Mouse (Mus musculus): ENCODE data around the gene Gm10447. TPM values are rescaled to one million over a fixed set of nuclear protein-coding genes. Genes with fewer than 3 reads are reported as not detected.

The Gm10447 gene
- polyA plus RNA-seq, 1 experiment, result not detected

DNA sequence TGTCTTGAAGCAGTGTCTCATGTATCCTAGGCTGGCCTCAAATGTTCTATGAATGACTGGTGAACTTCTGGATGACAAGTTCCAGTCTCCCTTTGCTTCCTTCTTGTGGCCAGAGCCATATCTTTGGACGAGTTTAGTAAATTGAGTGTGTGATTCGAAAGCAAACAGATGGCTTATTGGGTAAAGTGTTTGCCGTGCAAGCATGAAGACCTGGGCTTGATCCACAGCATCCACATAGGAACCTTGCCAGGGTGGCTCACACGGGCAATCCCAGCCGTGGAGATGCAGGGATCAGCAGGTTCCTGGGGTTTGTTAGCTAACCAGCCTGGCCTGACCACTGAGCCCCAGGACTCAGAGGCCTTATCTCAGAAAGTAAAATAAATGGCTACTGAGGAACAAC lies 3.9 kb downstream of the Gm10447 start:
- Histone ChIP-seq H3K4me1 (ENCODE audit: control insufficient read depth, insufficient read depth, insufficient read length, low read length) (peaks cover 35% of the 10 kb centered on the region; the same call in 1 of the 2 replicates), H3K27me3 (ENCODE audit: control insufficient read depth, insufficient read depth, low read length) (no peaks in the 10 kb centered on the region), H3K27ac (ENCODE audit: insufficient read depth, low read depth, low read length) (no peak overlapping the region), H3K4me3 (ENCODE audit: low read depth, low read length) (no peak overlapping the region), H3K36me3 (ENCODE audit: control insufficient read depth, insufficient read depth, low read length) (no peaks in the 10 kb centered on the region)
- WGBS, result 71% methylated on average over 5 of the region's 5 CpGs
- no peak for TF ChIP-seq CTCF (IDR thresholded peaks at IDR 0.05; ENCODE audit: extremely low read depth, insufficient read length, insufficient replicate concordance, low read depth, low read length)

DNA sequence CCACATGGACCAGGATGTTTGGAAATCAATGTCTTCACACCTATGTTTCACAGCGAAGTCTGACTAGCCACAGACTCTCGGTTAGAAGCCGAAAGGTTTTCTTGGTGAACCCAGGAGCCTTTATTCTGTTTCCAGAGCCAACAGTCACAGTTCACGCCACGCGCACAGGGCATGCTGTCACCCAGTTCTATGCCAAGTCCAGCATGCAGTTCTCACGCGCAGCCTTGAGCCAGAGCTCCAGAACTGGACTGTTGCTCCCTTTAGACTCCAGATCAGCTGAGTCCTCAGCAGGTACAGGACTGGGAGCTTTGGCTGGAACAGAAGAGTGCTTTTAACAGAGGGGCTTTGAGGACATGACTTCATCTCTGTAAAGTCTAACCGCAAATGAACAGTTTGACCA lies 4.5 kb downstream of the Gm10447 start:
- TF ChIP-seq POLR2A (IDR thresholded peaks at IDR 0.05; ENCODE audit: low read depth, low read length) (no peak), CTCF (IDR thresholded peaks at IDR 0.05; ENCODE audit: extremely low read depth, insufficient read length, insufficient replicate concordance, low read depth, low read length) (no peak)
- 93% methylated on average over 9 of the region's 9 CpGs for WGBS
- Histone ChIP-seq H3K36me3 (ENCODE audit: control insufficient read depth, insufficient read depth, low read length) (no peaks in the 10 kb centered on the region), H3K27ac (ENCODE audit: insufficient read depth, low read depth, low read length) (no peak overlapping the region), H3K4me1 (ENCODE audit: control insufficient read depth, insufficient read depth, insufficient read length, low read length) (peaks cover 36% of the 10 kb centered on the region; the same call in 1 of the 2 replicates), H3K4me3 (ENCODE audit: low read depth, low read length) (no peak overlapping the region), H3K27me3 (ENCODE audit: control insufficient read depth, insufficient read depth, low read length) (no peaks in the 10 kb centered on the region)

DNA sequence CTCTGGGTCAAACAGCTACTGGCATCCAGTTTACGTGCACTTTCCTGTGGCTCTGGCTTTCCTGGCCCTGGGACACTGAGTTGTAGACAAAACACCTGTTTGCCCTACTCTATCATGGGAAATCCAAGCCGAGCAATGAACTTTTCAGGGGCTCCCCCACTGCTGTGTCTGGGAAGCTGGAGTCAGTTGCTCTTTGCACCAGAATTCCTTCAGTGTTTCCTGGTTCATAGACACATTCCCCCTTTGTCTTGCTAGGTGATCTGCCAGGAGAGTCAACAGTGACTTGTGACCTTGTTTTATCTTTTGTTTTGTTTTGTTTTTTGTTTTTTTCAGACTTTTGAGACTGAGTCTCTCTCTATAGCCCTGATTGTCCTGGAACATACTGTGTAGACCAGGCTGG lies 5.5 kb downstream of the Gm10447 start:
- no peak overlapping the region for H3K4me3 ChIP-seq (ENCODE audit: low read depth, low read length)
- no peaks in the 10 kb centered on the region for H3K27me3 ChIP-seq (ENCODE audit: control insufficient read depth, insufficient read depth, low read length)
- peak overlapping the region; percentile 91 for H3K27ac ChIP-seq (ENCODE audit: insufficient read depth, low read depth, low read length)
- no peaks in the 10 kb centered on the region for H3K36me3 ChIP-seq (ENCODE audit: control insufficient read depth, insufficient read depth, low read length)
- 17% methylated on average over 2 of the region's 2 CpGs for WGBS
- peaks cover 36% of the 10 kb centered on the region; the same call in 1 of the 2 replicates for H3K4me1 ChIP-seq (ENCODE audit: control insufficient read depth, insufficient read depth, insufficient read length, low read length)
- TF ChIP-seq CTCF (IDR thresholded peaks at IDR 0.05; ENCODE audit: extremely low read depth, insufficient read length, insufficient replicate concordance, low read depth, low read length), result no peak

DNA sequence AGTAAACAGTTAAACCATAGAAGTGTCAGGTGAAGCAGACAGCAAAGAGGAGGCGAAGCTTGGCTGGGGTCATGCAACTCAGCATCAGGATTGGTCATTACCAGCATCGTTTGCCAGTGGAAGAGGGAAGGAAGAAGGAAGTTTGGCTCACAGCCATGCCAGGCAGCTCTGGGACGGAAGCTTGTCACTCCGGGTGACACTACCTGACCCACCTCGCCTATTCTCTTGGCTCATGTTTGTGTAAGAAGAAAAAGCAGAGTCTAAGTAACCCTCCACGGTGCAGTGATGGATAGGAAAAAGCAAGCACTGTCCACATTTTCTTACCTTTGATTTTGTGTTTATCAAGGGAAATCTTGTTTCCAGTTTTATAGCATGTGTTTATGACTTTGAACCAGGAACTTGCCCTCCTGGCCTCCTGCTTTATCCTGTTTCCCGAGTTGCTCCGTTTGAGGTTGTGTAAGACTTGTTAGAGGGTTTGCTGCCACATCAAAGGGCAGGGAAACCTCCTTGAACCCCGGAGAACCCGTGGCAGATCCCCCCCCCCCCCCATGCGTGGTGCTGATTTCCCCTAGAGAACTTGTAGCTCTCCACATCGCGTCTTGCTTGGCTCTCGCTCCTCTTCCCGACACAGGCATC lies 6.7 kb downstream of the Gm10447 start:
- H3K27ac ChIP-seq (ENCODE audit: insufficient read depth, low read depth, low read length), result peak overlapping the region; percentile 91

DNA sequence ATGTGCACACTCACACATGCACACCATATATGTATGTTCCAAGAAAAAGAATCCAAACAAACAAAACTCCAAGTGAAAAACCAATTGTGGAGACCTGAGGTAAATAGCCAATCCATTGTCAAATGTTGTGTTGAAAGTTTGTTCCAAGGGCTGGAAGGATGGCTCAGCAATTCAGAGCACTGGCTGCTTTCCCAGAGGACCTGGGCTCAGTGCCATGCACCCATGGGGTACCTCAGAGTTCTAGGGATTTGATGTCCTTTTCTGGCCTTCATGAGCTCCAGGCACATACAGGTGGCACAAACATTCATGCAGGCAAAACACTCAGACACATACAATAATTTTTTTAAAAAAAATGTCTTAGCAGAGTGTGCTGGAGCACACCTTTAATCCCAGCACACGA lies 8.4 kb downstream of the Gm10447 start:
- WGBS, result 41% methylated on average over 1 of the region's 1 CpGs
- Histone ChIP-seq H3K4me1 (ENCODE audit: control insufficient read depth, insufficient read depth, insufficient read length, low read length) (peaks cover 33% of the 10 kb centered on the region; the same call in 1 of the 2 replicates), H3K36me3 (ENCODE audit: control insufficient read depth, insufficient read depth, low read length) (no peaks in the 10 kb centered on the region), H3K4me3 (ENCODE audit: low read depth, low read length) (no peak overlapping the region), H3K27ac (ENCODE audit: insufficient read depth, low read depth, low read length) (no peak overlapping the region), H3K27me3 (ENCODE audit: control insufficient read depth, insufficient read depth, low read length) (no peaks in the 10 kb centered on the region)
- TF ChIP-seq CTCF (IDR thresholded peaks at IDR 0.05; ENCODE audit: extremely low read depth, insufficient read length, insufficient replicate concordance, low read depth, low read length) (no peak), POLR2A (IDR thresholded peaks at IDR 0.05; ENCODE audit: low read depth, low read length) (no peak)

More for the DNA sequence above, 6.7 kb downstream of the Gm10447 start:
- peak overlapping the region; percentile 37 for H3K4me3 ChIP-seq (ENCODE audit: low read depth, low read length)
- H3K36me3 ChIP-seq (ENCODE audit: control insufficient read depth, insufficient read depth, low read length), result no peaks in the 10 kb centered on the region
- 10% methylated on average over 15 of the region's 15 CpGs for WGBS
- TF ChIP-seq CTCF (IDR thresholded peaks at IDR 0.05; ENCODE audit: extremely low read depth, insufficient read length, insufficient replicate concordance, low read depth, low read length) (no peak), POLR2A (IDR thresholded peaks at IDR 0.05; ENCODE audit: low read depth, low read length) (no peak)
- peaks cover 36% of the 10 kb centered on the region; the same call in 1 of the 2 replicates for H3K4me1 ChIP-seq (ENCODE audit: control insufficient read depth, insufficient read depth, insufficient read length, low read length)
- H3K27me3 ChIP-seq (ENCODE audit: control insufficient read depth, insufficient read depth, low read length), result no peaks in the 10 kb centered on the region

DNA sequence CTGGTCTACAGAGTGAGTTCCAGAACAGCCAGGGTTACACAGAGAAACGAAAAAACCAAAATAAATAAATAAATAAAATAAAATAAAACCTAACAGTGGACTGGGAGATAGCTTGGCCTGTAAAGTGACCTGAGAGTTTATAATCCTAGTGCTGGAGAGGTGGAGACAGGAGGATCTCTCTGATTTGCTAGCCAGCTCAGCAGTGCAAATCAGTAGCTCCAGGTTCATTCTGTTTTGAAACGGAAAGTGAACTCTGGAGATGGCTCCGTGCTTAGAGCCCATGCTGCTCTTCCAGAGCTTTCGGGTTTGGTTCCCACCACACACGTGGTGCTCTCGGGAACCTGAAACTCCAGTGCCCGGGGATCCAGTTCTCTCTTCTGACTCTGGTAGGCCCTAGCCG lies 8.9 kb downstream of the Gm10447 start:
- Histone ChIP-seq H3K27me3 (ENCODE audit: control insufficient read depth, insufficient read depth, low read length) (no peaks in the 10 kb centered on the region), H3K4me3 (ENCODE audit: low read depth, low read length) (no peak overlapping the region), H3K4me1 (ENCODE audit: control insufficient read depth, insufficient read depth, insufficient read length, low read length) (peaks cover 29% of the 10 kb centered on the region; the same call in 1 of the 2 replicates), H3K36me3 (ENCODE audit: control insufficient read depth, insufficient read depth, low read length) (no peaks in the 10 kb centered on the region), H3K27ac (ENCODE audit: insufficient read depth, low read depth, low read length) (no peak overlapping the region)
- 82% methylated on average over 8 of the region's 8 CpGs for WGBS
- no peak for TF ChIP-seq POLR2A (IDR thresholded peaks at IDR 0.05; ENCODE audit: low read depth, low read length)
- no peak for TF ChIP-seq CTCF (IDR thresholded peaks at IDR 0.05; ENCODE audit: extremely low read depth, insufficient read length, insufficient replicate concordance, low read depth, low read length)

DNA sequence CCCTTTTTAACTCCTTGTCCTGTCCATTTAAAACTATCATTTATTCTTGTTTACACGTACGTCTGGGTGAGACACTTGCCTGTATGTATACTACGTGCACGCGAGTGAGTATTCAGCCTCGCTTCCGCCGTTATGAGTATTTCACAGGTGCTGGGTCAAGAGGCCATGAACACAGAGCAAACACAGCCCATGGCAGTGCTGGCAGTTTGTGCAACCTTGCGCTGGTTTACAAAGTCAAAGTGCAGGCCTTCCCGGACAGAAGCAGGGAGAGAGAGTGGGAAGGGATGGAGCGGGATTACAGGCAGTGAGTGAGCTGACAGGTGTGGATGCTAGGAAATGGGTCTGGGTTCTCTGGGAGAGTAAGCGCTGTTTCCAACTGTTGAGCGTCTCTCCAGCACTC lies 10.7 kb downstream of the Gm10447 start:
- TF ChIP-seq POLR2A (IDR thresholded peaks at IDR 0.05; ENCODE audit: low read depth, low read length) (no peak), CTCF (IDR thresholded peaks at IDR 0.05; ENCODE audit: extremely low read depth, insufficient read length, insufficient replicate concordance, low read depth, low read length) (no peak)
- Histone ChIP-seq H3K36me3 (ENCODE audit: control insufficient read depth, insufficient read depth, low read length) (no peaks in the 10 kb centered on the region), H3K4me1 (ENCODE audit: control insufficient read depth, insufficient read depth, insufficient read length, low read length) (peaks cover 28% of the 10 kb centered on the region; the same call in 1 of the 2 replicates), H3K27me3 (ENCODE audit: control insufficient read depth, insufficient read depth, low read length) (no peaks in the 10 kb centered on the region), H3K4me3 (ENCODE audit: low read depth, low read length) (no peak overlapping the region), H3K27ac (ENCODE audit: insufficient read depth, low read depth, low read length) (no peak overlapping the region)
- WGBS, result 87% methylated on average over 13 of the region's 13 CpGs

All from small intestine, adult 2 months (tissue).